Mouse (Mus musculus) WW6 (cell line): ENCODE data around the gene Clip3.

ENCODE experiments used
- DNase-seq: peaks from one replicate; pipeline ENCODE4 v3.0.0-alpha.2; 2013; ENCODE audit warnings: low read depth, low spot score

The Clip3 gene

GRCm38 (mm10) chr7:30326427-30326826, 34.9 kb downstream of the Clip3 start:
- DNase-seq: no peak

DNA sequence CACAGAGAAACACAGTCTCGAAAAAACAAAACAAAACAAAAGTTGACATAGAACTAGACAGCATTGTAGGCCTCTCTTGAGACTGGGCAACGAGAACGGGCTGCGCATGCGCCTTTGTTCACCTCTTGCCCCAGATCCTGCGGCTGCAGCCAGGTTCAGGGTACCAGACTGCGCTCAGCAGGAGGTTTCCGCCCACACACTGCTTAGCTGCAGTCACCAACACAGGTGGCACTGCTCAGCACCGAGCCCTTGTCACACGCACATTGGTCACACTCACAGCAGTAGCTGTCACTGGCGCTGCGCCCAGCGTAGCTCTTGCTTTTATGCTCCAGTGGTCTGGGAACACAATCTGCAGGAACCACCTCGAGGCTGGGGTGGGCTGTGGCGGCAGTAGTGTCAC, 35.6 kb downstream of the Clip3 start:
- DNase-seq: no peak

- DNase-seq: no peak
Measured at GRCm38 (mm10) chr7:30328379-30328778, 36.9 kb downstream of the Clip3 start.

- DNase-seq: peak; percentile 90
Measured at GRCm38 (mm10) chr7:30331887-30332286, 40.4 kb downstream of the Clip3 start.

DNA sequence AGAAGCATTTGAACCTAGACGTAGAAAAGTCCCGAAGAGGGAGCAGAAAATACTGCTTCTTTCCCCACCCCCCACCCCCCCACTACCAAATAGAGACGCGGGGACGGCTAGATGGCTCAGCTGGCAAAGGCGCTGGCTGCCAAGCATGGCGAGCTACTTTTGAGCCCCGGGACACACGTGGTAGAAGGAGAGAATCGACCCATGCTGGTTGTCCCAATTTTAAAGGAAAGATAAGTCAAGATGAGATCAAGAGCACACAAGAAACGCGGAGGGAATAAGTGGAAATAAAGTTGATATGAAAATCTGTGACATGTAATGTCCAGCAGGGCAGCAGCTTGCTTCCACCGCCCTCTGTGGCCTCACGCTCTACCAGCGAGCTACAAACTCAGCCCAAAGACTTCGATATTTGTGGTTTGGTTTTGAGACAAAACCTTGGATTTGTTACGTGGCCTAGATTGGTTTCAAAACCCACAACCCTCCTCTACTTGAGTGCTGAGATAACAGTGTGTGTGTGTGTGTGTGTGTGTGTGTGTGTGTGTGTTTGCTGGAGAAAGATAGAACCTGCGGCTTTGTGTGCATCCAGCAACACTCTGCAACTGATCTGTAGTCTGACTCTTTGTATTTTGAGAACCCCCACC, 41.2 kb downstream of the Clip3 start:
- DNase-seq: no peak

GRCm38 (mm10) chr7:30333436-30333835, 41.9 kb downstream of the Clip3 start:
- no peak for DNase-seq

- no peak for DNase-seq
Measured at GRCm38 (mm10) chr7:30334563-30334962, 43.0 kb downstream of the Clip3 start.

GRCm38 (mm10) chr7:30335688-30336087, 44.2 kb downstream of the Clip3 start:
- no peak for DNase-seq

DNA sequence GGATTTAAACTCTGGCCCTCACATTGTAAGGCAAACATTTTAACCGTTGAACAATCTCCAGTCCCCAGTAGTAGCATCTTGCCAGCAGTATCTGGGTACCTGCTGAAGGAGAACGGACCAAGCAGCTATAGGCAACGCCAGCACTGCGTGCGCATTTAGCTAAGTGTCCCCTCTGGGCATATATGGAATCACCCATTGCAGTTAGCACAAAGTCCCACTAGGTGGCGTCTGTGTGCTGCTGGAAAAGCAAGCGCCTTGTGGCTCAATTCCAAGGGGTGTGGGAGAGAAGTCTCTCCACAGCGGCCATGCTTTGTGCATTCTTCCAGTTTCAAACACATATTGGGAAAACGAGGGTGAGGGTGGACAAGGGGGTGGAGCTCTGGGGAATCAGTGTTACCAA, 44.9 kb downstream of the Clip3 start:
- peak; percentile 83 for DNase-seq

GRCm38 (mm10) chr7:30339432-30340109, 48.0 kb downstream of the Clip3 start:
- DNase-seq: no peak

GRCm38 (mm10) chr7:30346635-30347379, 55.3 kb downstream of the Clip3 start:
- no peak for DNase-seq

GRCm38 (mm10) chr7:30347828-30348227, 56.3 kb downstream of the Clip3 start:
- peak; percentile 78 for DNase-seq

- no peak for DNase-seq
Measured at GRCm38 (mm10) chr7:30353279-30353822, 61.8 kb downstream of the Clip3 start.

DNA sequence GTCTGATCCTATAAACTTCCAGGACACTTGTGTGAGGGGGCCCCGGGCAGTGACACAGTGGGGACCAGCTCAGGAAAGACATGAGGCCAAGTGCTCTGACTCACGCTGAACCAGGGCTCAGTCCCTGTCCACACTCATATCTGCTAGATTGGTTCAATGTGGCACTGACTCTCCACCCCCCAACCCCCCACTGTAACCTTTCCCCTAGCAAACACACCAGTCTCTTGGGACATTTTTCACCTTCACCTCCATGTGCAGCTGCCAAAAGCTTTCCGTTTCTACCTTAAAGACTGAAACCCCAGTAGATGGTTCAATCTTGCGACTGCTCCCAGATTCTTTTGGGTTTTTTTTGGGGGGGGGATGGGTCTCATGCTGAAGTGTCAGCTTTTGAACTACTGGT, 62.5 kb downstream of the Clip3 start:
- no peak for DNase-seq
